Mouse (Mus musculus) lung, postnatal 36 days (tissue): ENCODE results near the gene Frmpd2.

Experiments used
- DNase-seq: peaks from one replicate; pipeline ENCODE4 v3.0.0; 2022; ENCODE audit warnings: mixed read lengths

Frmpd2 gene

DNA sequence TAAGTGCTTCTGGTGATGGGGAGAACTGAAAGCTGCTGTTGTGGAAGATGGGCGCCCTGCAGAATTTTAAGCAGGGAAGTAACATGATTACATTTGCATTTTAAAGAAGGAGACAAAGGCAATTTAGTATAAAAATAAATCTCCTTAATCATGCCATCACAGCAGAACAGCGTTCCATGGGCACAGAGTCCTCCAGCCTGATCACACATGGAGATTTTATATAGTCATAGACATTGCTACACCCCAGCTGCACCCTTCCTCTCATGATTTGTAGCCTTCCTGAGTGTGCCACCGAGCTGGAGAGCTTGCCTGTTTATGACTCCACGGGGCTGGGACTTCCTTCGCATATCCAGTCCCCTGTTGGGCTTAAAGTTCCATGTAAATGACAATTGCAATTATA is 42.4 kb downstream of the Frmpd2 start:
- DNase-seq = no peak

DNA sequence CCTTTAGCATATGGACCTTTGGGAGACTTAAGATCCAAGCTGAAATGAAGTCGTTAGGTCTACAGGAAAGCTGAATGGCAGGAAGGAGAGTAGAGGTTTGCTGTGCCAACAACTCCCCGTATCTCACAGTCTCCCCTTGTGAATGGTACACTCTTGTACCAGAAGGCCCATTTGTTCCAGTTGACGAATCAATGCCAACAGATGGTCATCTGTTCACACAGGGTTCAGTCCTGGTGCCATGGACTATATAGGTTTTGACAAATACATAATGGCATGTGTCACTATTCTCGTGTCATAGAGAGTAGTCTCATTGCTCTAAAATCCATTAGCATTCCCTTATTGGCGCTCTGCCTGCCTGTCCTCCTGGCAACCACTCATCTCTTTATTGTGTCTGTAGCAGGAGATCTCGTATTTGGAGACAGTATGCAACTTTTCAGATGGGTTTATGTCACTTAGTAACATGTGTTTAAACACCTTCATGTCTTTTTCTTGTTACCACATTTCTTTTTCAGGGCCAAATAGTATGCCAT is 43.3 kb downstream of the Frmpd2 start:
- no peak for DNase-seq

DNA sequence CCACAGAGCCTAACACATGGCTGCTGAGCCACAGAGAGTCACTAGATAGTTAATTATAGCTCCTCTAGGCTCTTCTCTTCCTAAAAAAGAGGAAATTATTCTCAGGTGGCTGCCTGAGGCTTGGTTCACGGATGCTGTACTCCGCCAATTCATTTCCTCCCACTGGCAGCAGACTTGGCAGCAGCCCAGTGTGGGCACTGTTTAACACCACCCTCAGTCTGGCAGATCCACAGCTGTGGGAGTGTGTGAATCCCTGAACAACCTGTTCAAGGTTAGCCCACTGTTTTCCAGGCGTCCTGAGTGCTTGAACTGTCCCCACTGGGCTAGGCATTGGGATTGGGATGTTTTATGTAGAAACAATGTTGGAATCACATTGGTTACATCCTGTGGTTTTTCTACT is 50.0 kb downstream of the Frmpd2 start:
- no peak for DNase-seq

DNA sequence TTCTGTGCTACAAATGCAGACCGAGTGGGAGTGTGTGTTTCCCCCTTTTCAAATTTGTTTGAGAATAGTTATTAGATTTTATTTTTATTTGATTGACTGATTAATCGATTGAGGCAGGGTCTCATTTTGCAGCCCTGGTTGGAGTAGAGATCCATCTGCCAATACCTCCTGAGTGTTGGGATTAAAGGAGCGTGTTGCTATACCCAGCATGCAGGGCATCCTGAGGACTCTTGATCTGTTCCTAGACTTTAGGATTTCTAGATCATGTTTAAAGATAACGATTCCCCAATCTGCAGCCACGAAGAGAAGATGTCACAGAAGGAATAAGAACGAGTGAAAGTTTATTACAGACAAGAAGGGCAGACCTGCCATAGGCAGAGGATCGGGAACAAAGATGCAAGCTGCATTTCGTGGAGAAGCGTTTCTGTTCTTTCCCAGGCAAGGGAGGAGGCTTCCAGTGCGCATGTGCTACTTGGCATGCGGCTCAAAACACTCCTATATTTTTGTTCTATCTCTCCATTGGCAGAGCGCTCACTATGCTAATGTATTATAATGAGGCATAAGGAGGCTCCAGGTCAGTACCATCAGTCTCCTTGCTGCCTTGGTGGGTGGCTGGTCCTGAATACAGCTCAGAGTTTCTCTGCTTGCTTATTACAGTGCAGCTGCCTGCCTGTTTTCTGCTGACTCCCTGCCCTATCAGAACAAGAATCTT is 53.9 kb downstream of the Frmpd2 start:
- no peak for DNase-seq

DNA sequence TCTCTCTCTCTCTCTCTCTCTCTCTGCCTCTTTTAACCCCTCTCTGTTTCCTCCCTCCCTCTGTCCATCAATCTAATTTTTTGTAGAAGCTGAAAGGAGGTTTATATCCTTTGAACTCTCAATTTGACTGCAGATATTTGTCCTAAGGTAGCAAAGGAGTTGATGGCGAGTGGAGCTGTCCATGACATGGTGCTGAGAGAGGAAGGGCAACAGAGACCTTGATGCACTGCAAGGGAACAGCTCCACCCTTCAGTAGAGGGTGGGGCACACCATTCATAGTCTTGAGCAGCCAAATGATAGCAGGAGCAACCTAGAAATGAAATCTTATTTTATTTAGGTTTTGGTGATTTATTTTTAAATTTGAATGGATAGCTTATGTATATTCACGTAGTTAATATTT is 55.1 kb downstream of the Frmpd2 start:
- no peak for DNase-seq

DNA sequence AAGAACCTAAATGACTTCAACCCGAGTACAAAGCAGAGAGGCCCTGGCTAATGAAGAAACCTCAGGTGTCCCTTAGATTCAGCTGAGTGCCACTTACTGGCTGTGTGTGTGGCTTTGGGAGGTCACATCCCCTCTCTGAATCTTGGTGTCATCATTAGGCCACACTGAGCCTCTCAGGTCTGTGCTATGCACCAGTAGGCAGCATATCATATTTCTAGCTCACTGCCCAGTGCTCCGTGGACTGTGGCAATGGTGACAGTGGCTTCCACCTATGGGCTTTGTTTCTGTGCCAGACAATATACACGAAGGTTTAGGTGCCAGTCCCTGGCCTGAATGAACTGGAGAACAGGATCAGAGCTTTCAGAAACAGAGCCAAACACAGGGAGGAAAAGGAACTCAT is 56.4 kb downstream of the Frmpd2 start:
- no peak for DNase-seq

DNA sequence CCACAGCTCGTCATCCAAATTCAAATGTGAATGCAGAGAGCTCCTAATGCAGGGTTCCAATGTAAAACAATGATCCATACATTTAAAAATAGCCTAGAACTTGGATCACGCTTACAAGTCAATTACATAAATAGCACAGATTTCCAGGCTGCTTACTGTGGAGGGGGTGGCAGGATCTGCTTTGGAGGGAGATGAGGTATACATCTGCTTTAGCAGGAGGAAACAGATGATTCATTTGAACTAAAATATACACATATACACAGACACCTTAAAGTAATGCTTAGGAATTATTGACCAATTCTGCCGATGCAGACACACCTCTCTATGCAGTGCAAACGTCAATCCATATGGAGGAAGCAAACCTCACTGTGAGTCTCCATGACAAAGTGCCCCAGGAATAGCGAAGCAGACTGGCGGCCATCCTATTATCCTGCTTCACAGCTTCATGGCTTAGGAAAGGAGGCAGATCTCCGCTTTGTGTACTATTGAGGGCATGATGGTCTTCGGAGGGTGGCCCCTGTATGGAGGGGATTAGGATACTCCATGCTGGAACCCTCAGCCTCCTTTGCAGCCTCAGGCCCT is 59.9 kb downstream of the Frmpd2 start:
- DNase-seq = no peak

DNA sequence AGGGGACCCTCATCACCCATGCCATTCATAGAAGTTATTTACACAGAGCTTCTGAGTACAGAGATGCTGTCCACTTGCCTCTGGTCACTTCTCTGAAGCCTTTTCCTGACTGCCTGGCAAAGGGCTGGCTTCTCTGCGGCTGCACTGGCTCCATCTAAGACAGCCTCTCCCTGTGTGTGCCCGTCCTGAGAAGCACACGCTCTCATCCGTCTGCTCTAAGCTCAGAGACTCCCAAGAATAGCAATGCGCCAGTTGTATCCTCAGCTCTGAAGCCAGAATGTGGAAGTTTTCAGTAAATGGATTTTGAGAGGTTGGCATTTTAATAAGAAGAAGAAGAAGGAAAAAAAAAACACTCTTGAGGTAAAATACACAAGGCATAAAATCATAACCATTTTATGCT is 61.3 kb downstream of the Frmpd2 start:
- no peak for DNase-seq

DNA sequence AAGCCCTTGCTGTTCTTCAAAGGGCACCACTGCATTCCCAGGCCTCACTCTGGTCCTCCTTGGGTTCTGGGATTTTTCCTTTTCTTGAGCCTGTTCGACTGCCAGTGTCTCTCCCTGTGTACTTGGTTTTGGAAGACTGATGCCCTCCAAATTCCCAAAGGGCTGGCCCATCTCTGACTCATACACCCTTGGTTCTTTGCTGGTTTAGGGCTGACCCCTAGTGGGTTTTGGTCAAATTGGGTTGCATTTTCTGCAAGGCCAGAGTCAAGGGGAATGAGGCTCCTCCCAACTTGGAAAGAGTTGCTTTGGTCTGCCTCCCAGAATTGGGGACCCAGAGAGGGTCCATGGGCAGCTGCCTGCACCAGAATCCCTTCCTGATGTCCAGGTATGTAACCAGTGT is 62.0 kb downstream of the Frmpd2 start:
- peak; percentile 18 for DNase-seq

DNA sequence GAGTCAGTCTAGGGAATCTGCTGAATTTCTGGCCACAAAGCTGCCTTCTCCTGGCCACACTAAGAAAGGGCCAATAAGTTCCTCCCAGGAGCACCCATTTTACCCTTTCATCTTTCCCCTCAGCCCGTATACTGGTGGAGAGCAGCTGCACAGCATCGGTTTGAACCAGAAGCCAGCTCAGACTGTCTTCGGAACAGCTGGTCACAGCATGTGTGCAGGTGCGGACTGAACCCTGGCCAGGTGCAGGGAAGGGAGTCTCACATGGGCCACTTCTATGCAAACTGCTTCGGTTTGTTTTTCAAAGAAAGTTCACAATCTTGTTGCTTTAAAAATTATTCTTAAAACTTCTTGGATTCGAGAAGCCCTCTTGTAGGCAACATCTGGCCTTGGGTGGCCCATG is 63.8 kb downstream of the Frmpd2 start:
- no peak for DNase-seq

DNA sequence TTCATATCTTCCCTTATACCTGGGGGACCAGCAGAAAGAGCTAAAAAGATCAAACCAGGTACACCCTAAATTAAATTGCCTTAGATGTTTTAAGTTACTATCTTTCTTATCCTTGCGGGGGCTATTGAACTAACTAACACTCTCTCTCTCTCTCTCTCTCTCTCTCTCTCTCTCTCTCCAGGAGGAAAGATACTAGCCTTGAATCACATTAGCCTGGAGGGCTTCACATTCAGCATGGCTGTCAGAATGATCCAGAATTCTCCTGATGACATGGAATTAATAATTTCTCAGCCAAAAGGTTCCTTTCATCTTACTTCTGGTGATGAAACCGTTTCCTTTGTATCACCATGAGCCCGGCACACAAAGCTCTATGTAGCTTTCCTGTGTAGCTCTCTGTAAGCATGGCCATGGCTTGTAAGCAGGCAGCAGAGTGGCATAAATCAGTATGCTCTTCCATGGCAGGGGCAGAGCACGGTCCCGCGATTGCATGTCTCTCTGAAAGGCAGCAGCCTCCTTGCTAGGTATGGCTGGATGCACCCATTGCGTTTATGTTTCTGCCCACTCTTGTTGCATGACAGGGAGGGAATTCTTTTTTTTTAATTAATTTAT is 68.2 kb downstream of the Frmpd2 start:
- DNase-seq = no peak

DNA sequence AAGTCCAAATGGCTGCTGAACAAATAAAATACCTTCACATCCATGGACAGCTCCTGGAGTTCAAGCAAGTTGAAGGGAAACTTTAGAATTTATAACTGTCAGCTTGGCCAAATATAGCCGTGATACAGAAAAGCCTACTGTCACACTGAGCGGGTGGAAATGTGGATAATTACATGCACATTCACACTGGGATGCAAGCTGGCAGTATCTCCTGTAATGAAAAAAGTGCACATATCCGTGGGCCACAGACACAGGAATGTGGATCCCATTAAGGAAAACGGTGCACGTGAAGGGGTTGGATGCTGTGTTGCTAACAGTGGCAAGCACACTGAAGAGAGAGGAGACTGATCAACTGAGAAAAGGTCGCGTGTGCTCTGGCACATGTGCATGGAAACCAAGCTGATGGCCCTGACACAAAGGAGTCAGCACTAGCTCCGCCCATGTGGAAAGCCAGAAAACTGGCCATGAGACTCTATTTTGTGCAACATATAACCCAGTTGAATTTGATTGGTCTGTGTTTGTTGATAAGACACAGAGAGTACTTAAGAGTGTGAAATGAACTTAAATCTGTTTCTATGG is 74.2 kb downstream of the Frmpd2 start:
- no peak for DNase-seq

DNA sequence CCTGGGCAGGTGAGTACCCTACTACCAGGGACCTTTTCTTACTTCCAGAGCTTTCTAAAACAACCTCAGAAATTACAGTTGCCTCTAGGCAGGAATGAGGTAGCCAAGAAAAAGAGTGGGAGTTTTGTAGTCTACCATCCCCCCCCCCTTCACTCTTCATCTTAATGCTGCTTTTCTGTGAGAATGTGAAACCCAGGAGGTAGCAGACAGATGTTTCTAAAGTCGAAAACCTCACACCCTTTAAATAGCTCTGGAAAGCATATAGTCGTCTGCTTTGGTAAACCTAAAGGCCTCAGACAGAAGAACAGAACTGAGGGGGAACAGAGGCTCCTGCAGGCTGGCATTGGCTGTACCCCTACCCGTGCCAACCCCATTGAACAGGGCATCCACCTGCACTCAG is 77.2 kb downstream of the Frmpd2 start:
- no peak for DNase-seq

DNA sequence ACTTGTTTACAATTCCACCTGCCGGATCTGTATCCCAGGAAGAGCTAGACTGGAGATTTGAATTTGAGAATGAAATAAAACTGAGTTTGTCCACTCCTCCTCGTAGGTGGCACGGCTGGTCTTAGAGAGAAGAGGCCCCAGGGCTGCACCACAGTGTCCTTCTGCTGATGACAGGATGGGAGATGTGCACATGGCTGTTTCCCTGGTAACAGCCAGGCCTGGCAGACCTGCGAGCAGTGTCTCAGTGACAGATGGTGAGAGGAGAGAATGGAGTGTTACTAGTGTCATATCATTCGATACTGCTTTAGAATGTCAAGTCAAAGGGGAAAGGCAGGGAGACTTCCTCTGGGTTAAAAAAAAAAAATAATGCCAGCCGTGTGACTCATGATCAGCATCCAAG is 78.4 kb downstream of the Frmpd2 start:
- DNase-seq = no peak

DNA sequence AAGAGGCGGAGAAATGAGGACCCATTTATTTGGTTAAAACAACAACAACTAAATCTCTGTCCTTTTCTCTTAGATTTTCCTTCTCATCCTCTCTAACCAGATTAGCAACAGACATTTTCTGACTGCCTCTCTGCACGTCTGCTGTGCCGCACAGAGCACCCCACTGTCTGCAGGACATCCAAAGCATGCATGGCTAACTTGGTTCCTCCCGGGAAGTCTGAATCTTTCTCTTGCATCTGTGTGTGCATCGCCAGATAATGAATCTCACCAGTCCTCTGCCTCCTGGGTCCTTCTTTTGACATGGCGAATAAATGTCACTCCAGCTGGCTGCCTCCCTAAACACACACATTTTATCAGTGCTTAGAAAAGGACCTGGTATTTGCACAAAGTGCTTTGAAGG is 99.2 kb downstream of the Frmpd2 start:
- DNase-seq = no peak

DNA sequence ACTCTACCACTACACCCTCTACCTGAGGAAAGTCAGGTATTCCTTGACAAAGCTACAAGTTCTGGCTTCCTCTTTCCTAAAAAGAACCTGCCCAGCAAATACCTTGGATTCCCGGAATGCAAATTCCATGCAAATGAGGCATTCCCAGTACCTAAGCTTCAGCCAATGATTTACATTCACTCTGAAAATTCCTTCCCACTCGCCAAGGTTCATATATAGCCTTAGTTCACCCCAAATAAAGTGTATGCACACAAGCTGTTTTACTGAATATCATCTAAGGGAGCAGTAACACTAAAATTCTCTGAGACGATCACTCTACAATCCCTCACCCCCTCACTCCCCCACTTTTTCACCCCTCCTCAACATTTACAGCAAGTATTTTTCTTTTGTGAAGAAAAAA is 102.1 kb downstream of the Frmpd2 start:
- DNase-seq = no peak

DNA sequence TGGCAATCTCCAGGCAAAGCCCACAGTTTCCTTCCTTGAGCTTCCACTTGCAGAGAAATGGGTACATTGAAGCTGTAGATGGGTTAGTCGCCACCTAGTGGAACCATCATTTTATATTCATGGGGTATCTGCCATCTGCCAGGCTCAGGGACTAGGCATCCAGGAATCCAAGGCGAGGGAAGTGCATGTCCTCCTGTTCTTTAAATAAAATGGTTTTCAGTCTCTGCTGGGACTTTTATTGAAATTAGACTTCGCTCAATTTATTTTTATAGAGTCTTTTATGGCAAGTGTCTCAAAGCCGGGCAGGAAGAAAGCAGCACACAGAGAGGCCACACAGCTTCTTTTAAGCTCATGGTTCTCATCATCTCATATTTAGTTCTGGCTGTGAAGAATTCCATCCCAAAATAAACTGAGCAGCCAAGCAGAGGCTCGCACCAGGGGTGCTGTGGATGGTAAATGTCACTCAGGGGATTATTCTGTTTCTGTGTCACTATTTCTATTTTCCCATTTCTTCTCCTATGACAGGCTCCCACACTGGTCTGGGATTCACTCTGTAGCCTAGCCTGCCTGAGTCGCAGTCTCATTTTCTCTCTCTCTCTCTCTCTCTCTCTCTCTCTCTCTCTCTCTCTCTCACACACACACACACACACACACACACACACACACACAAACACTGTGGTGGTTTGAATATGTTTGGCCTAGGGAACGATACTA is 108.4 kb downstream of the Frmpd2 start:
- DNase-seq = no peak

DNA sequence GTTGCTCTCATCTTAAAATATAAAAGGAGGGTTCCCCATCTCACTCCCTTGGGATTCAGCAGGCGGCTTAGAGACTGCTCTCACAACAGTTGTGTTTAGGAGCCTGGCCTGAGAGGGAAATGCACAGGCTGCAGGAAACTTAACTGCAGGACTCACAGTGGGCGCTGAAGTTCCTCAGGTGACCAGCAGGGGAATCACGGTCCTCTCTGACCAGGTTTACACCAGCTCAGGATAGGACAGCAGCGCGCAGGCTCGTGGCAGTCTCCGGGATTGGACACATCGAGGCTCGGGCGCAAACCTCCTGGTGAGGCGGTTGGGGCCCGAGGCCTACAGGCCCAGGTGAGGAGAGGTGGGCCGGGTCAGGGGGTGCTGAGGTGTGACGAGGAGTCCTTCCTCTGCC is 117.5 kb downstream of the Frmpd2 start, which contains the start of gene Ptpn20:
TSS of gene Ptpn20 (plus strand) at position 257 of the 400 bp plus-strand sequence.
- no peak for DNase-seq

DNA sequence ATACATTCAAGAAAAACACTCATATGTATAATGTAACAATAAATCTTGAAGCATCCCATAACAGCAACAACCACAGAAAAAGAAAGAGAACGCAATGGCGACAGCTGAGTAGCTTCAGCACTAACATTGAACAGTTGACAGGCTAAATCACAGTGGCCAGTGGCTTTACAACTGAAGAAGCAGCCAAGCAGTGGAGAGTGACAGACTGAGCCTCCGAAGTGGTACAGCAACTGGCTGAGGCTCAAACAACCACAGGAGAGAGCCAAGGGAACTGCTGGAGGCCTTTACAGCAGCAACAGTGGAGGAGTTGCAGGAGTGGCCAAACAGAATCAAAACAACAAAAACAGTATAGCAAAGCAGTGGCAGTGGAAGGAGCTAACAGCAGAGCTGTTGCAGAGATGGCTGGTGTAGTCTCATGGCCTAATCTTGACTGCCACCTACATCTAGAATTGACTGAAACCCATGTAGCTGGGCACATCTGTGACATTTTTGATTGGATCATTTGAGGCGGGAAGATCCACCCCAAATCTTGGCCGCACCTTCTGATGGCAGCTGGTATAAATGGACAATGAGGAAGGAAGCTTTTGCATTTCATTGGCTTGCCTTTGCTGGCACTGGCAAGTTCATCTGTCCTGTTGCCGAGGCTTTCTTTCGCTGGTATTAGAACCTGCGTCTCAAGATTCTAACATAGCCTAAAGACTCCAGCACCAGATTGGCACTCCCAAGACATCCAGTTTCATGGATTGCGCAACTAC is 127.1 kb downstream of the Frmpd2 start:
- DNase-seq = no peak

DNA sequence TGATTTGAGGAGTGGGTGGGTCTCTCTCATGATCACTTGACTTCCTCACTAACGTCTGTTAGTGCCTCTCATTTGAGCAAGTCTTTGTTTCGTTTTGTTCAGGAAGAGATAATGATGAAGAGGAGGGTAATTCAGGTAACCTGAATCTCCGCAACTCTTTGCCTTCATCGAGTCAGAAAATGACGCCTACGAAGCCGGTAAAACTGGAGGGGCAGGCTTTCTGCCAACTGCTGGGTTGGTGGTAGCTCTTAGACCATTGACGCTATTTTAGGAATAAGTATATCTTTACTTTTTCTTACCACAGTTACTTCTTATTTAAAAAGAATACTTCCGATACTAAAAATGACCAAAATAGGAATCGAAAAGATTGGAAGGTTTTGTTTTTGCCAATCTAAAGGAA is 135.9 kb downstream of the Frmpd2 start:
- no peak for DNase-seq
